Mouse (Mus musculus): Measurements from ENCODE around the gene Efnb3. TPM values are rescaled to one million over a fixed set of nuclear protein-coding genes. Genes with fewer than 3 reads are reported as not detected.

The Efnb3 gene
- total and polyA plus RNA-seq, 3 experiments, result 0.56 to 2.8 (median 1.1) TPM

DNA sequence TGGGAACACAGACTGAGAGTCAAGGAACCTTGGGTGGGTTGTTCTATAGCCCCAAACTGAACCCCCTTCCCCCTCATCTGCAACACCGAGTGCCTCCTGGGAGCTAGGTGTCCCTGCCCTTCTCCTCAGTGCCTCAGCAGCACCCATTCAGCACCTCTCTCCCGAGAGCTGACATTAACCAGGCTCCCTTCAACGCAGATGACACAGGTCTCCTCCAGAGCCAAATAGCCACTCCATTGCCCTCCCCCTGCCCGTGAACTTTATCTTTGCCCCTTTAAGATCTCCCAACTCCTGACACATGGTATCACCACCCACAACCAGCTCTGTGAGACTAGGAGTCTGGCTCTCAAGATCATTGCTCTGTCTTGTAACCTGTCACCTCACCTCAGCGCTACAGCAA lies 822 bp downstream of the Efnb3 start:
- no peak for DNase-seq (ENCODE audit: extremely low read depth)
- no peaks in the 10 kb centered on the region for H3K4me1 ChIP-seq (ENCODE audit: control insufficient read depth in 1 of 2, insufficient read depth in 2 of 2)
- in situ Hi-C loops (cut with MboI; ENCODE audit: low pct_ligation_motif_present, low pct_unique_long_range_greater_than_20kb, low sequenced_read_pairs), result no loop called here
- no peak overlapping the region for H3K9ac ChIP-seq (ENCODE audit: insufficient read depth, low read depth)
- H3K79me2 ChIP-seq (replicated peaks; ENCODE audit: control insufficient read depth, extremely low read depth, insufficient read depth, poor library complexity, severe bottlenecking), result no peaks in the 10 kb centered on the region
- no peak overlapping the region for H3K4me2 ChIP-seq (ENCODE audit: insufficient read depth, low read depth, poor library complexity, severe bottlenecking)
- dilution Hi-C loops (cut with MboI; ENCODE audit: extremely low pct_ligation_motif_present, extremely low pct_unique_long_range_greater_than_20kb, low sequenced_read_pairs), result no loop called here
- no peak overlapping the region for H3K4me3 ChIP-seq (replicated peaks in 1 of 3; ENCODE audit: low read depth in 2 of 3, low read length in 2 of 3, poor library complexity in 1 of 3)
- no peak overlapping the region for H3K27ac ChIP-seq (ENCODE audit: insufficient read depth, low read depth)
- TF ChIP-seq ZNF384 (IDR thresholded peaks at IDR 0.05; ENCODE audit: low read depth, low read length) (no peak), CTCF (conservative IDR thresholded peaks at IDR 0.05 in 1 of 2, IDR thresholded peaks at IDR 0.05 in 1 of 2; ENCODE audit: low read depth in 2 of 2, low read length in 2 of 2) (no peak)
- peaks cover 38 to 90% of the 10 kb centered on the region in 2 experiments for H3K36me3 ChIP-seq (replicated peaks in 1 of 2; ENCODE audit: control insufficient read depth in 1 of 2, insufficient read depth in 1 of 2, low read length in 1 of 2)
- H3K27me3 ChIP-seq (replicated peaks), result no peaks in the 10 kb centered on the region
- no peaks in the 10 kb centered on the region for H3K9me3 ChIP-seq (replicated peaks; ENCODE audit: low read length)

GRCm38 (mm10) chr11:69558756-69559155 lies 1.2 kb downstream of the Efnb3 start:
- TF ChIP-seq KAT2A (IDR thresholded peaks at IDR 0.05; ENCODE audit: insufficient replicate concordance, low read length), result no peak
- TF ChIP-seq MAX (IDR thresholded peaks at IDR 0.05; ENCODE audit: low read length), result no peak
- no peak for TF ChIP-seq MXI1 (IDR thresholded peaks at IDR 0.05; ENCODE audit: low read depth, low read length)
- TF ChIP-seq MAFK (IDR thresholded peaks at IDR 0.05; ENCODE audit: insufficient replicate concordance, low read length), result no peak
- no peak for TF ChIP-seq ZMIZ1 (IDR thresholded peaks at IDR 0.05; ENCODE audit: low read depth, low read length)
- no peak for TF ChIP-seq JUN (IDR thresholded peaks at IDR 0.05; ENCODE audit: insufficient read depth, low read depth, low read length)
- TF ChIP-seq ZKSCAN1 (IDR thresholded peaks at IDR 0.05; ENCODE audit: borderline replicate concordance, low read depth, low read length), result no peak
- TF ChIP-seq RAD21 (IDR thresholded peaks at IDR 0.05; ENCODE audit: low read depth, low read length), result no peak
- TF ChIP-seq ELF1 (IDR thresholded peaks at IDR 0.05; ENCODE audit: low read depth, low read length), result no peak
- TF ChIP-seq MAZ (IDR thresholded peaks at IDR 0.05; ENCODE audit: low read depth, low read length), result no peak
- no peak for TF ChIP-seq PAX5 (IDR thresholded peaks at IDR 0.05; ENCODE audit: low read length)
- no peak for TF ChIP-seq NRF1 (IDR thresholded peaks at IDR 0.05; ENCODE audit: low read depth, low read length)
- TF ChIP-seq USF1 (IDR thresholded peaks at IDR 0.05; ENCODE audit: low read depth, low read length), result no peak
- TF ChIP-seq CTCF (conservative IDR thresholded peaks at IDR 0.05 in 1 of 2, IDR thresholded peaks at IDR 0.05 in 1 of 2; ENCODE audit: low read depth in 2 of 2, low read length in 2 of 2), result no peak
- no peak for TF ChIP-seq E2F4 (IDR thresholded peaks at IDR 0.05; ENCODE audit: insufficient replicate concordance, low read depth, low read length)
- TF ChIP-seq JUND (conservative IDR thresholded peaks at IDR 0.05; ENCODE audit: low read depth, low read length), result no peak
- no peak for TF ChIP-seq CHD1 (IDR thresholded peaks at IDR 0.05; ENCODE audit: low read depth, low read length)
- no peak for TF ChIP-seq ZC3H11A (IDR thresholded peaks at IDR 0.05; ENCODE audit: low read depth, low read length)
- H3K27me3 ChIP-seq (replicated peaks), result no peaks in the 10 kb centered on the region
- dilution Hi-C loops (cut with MboI; ENCODE audit: extremely low pct_ligation_motif_present, extremely low pct_unique_long_range_greater_than_20kb, low sequenced_read_pairs) (no loop called here), in situ Hi-C loops (cut with MboI; ENCODE audit: low pct_ligation_motif_present, low pct_unique_long_range_greater_than_20kb, low sequenced_read_pairs) (no loop called here)
- no peaks in the 10 kb centered on the region for H3K79me2 ChIP-seq (replicated peaks; ENCODE audit: control insufficient read depth, extremely low read depth, insufficient read depth, poor library complexity, severe bottlenecking)
- H3K4me1 ChIP-seq (ENCODE audit: control insufficient read depth in 1 of 2, insufficient read depth in 2 of 2), result no peaks in the 10 kb centered on the region
- peaks cover 34 to 88% of the 10 kb centered on the region in 2 experiments for H3K36me3 ChIP-seq (replicated peaks in 1 of 2; ENCODE audit: control insufficient read depth in 1 of 2, insufficient read depth in 1 of 2, low read length in 1 of 2)
- no peak overlapping the region for H3K4me3 ChIP-seq (replicated peaks in 1 of 3; ENCODE audit: low read depth in 2 of 3, low read length in 2 of 3, poor library complexity in 1 of 3)
- no peak overlapping the region for H3K27ac ChIP-seq (ENCODE audit: insufficient read depth, low read depth)
- no peak overlapping the region for H3K9ac ChIP-seq (ENCODE audit: insufficient read depth, low read depth)
- no peak for DNase-seq (ENCODE audit: extremely low read depth)
- H3K4me2 ChIP-seq (ENCODE audit: insufficient read depth, low read depth, poor library complexity, severe bottlenecking), result no peak overlapping the region
- H3K9me3 ChIP-seq (replicated peaks; ENCODE audit: low read length), result no peaks in the 10 kb centered on the region
